Mouse (Mus musculus): ENCODE measurements around the gene Tmem132d. TPM values are rescaled to one million over a fixed set of nuclear protein-coding genes. Genes with fewer than 3 reads are reported as not detected.

The Tmem132d gene
- polyA plus RNA-seq, 1 experiment from 2014 or later = 0.70 TPM

DNA sequence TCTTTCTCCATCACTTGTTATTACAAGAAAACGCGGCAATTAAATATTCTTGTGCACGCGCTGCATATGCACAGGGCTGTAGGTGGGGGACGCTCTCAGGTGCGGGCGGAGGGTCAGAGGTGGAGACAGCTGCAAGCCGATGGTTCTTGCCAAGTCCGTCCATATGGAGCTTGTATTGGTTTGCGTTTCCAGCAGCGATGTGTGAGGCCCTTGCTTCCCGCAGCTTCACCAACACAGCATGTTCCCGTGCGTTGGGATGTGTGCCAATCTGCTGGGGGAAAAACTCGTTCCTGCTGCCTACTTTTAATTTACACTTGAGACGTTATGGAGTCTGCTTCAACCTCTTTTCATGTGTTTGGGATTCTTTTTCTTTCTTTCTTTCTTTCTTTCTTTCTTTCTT is 691.5 kb downstream of the Tmem132d start:
- Histone ChIP-seq H3K36me3 (no peaks in the 10 kb centered on the region), H3K9ac (replicated peaks) (no peak overlapping the region), H3K4me1 (no peaks in the 10 kb centered on the region), H3K9me3 (no peaks in the 10 kb centered on the region), H3K27me3 (no peaks in the 10 kb centered on the region), H3K4me3 (no peak overlapping the region), H3K27ac (replicated peaks) (no peak overlapping the region), H3K4me2 (replicated peaks) (no peak overlapping the region)
- 88% methylated on average over 16 of the region's 16 CpGs for whole genome bisulfite sequencing
- ATAC-seq (ENCODE audit: low FRiP score, low read depth) = no peak

Other genes with a start within 250 kb of the Tmem132d start
- 31.7 and 33.5 TPM in 2 replicates for gene Fzd10, start 167.8 kb upstream of the Tmem132d start, polyA plus RNA-seq (2016; fragmentation: Nextera tagmentation; extraction: Ambion mirVana)